Mouse (Mus musculus) lung, embryonic 14.5 days (tissue): ENCODE data around the gene Fcgr2b. TPM values are rescaled to one million over a fixed set of nuclear protein-coding genes. Genes with fewer than 3 reads are reported as not detected.
"Not testable (repeated sequence)": the region's sequence is repeated elsewhere in the genome, so short reads cannot be mapped to it uniquely, and the experiment has no call there.

Source experiments
- ATAC-seq: fragments of 200-750 bp; cut with Nextera tagmentation; 2 replicates; pipeline ENCODE4 v1.8.0; 2017; ENCODE audit warnings: mild to moderate bottlenecking, moderate TSS enrichment, moderate library complexity; ENCODE audit not compliant: insufficient read depth
- DNase-seq: peaks from one replicate; pipeline ENCODE4 v3.0.0-alpha.2; 2015
- H3K27ac ChIP-seq: fragments of 300-500 bp; sonication (generic); 2 replicates; pipeline ENCODE4 v1.5.1; 2014; ENCODE audit warnings: low read depth, mild to moderate bottlenecking, moderate library complexity
- H3K27me3 ChIP-seq: fragments of 300-500 bp; sonication (generic); 2 replicates; pipeline ENCODE4 v1.6.1; 2014; ENCODE audit warnings: low read length, control low read depth; ENCODE audit not compliant: insufficient read depth
- H3K36me3 ChIP-seq: fragments of 300-500 bp; sonication (generic); 2 replicates; pipeline ENCODE4 v1.6.1; 2014; ENCODE audit warnings: control low read depth; ENCODE audit not compliant: insufficient read depth
- H3K4me1 ChIP-seq: fragments of 300-500 bp; sonication (generic); 2 replicates; pipeline ENCODE4 v1.6.1; 2014; ENCODE audit warnings: antibody characterized with exemption, control low read depth; ENCODE audit not compliant: insufficient read depth
- H3K4me2 ChIP-seq: fragments of 300-500 bp; sonication (generic); 2 replicates; pipeline ENCODE4 v1.6.1; 2014; ENCODE audit warnings: mild to moderate bottlenecking
- H3K4me3 ChIP-seq: fragments of 300-500 bp; sonication (generic); 2 replicates; pipeline ENCODE4 v1.5.1; 2014; ENCODE audit warnings: low read depth, low read length
- H3K9ac ChIP-seq: fragments of 300-500 bp; sonication (generic); 2 replicates; pipeline ENCODE4 v1.6.1; 2014
- H3K9me3 ChIP-seq: fragments of 300-500 bp; sonication (generic); 2 replicates; pipeline ENCODE4 v1.6.1; 2016; ENCODE audit warnings: low read depth, low read length, control low read depth
- CTCF ChIP-seq: IDR thresholded peaks from 2 replicates; pipeline ENCODE4 v1.5.1; 2016; ENCODE audit warnings: antibody characterized with exemption, low read depth
- whole genome bisulfite sequencing: fragments of 180-500 bp; shearing (Covaris S2); extraction: QIAGEN DNeasy Blood & Tissue Kit; methylation state at CpG from one replicate; pipeline ENCODE4 v1.1.7; 2014; 5-methylcytosine and 5-hydroxymethylcytosine counted together
- polyA plus RNA-seq: library from polyadenylated mRNA; unstranded; fragments of >200 nt; fragmentation: Nextera tagmentation; extraction: Ambion mirVana; gene quantifications from 2 replicates; pipeline ENCODE4 v1.2.1, GENCODE M21; 2014

Gene Fcgr2b
- polyA plus RNA-seq, 1 experiment from 2014 or later = 2.3 TPM

DNA sequence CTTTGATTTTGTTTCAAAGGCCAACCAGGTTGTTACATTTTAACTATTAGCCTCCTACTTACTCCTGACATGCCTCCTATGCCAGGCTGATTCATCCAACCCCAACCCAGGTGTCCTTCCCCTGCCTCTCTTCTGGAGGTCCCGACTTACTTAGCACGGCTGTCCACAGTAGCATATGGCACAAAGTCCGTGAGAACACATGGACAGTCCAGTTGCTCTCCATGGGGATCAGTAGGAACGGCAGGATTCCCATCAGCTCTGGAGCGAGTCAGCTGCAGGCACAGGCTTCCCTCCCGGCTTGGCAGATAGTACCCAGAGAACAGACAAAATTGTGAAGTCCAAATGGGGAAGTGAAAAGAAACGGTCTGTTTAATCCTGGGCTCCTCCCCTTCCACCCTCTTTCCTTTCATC lies 591 bp downstream of the Fcgr2b start:
- ATAC-seq (no peak), DNase-seq (no peak)
- no peaks in the 10 kb centered on the region for H3K9me3 ChIP-seq
- no peaks in the 10 kb centered on the region for H3K4me1 ChIP-seq
- no peak overlapping the region for H3K4me3 ChIP-seq
- WGBS = 59% methylated on average over 7 of the region's 7 CpGs
- H3K27me3 ChIP-seq = no peaks in the 10 kb centered on the region
- H3K4me2 ChIP-seq = no peak overlapping the region
- TF ChIP-seq CTCF = no peak
- no peak overlapping the region for H3K27ac ChIP-seq
- H3K36me3 ChIP-seq = no peaks in the 10 kb centered on the region
- no peak overlapping the region for H3K9ac ChIP-seq

DNA sequence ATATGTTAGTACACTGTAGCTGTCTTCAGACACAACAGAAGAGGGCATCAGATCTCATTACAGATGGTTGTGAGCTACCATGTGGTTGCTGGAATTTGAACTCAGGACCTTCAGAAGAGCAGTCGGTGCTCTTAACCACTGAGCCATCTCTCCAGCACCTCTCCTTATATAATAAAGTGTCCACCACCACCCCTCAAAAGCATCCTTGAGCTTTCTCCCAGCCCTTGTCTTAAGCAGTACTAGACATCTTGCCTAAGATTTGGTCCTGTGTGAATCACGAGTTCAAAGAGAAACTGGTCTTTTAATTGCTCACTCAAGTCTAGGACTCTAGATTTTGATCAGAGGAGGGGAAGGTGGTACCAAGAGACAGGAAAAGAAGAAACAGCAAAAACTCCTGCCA lies 997 bp downstream of the Fcgr2b start:
- H3K36me3 ChIP-seq, DNase-seq, H3K4me3 ChIP-seq, H3K27me3 ChIP-seq, H3K4me2 ChIP-seq, ATAC-seq, H3K9me3 ChIP-seq, H3K27ac ChIP-seq, H3K9ac ChIP-seq, H3K4me1 ChIP-seq: not testable (repeated sequence)
- 75% methylated on average over 2 of the region's 2 CpGs for WGBS

DNA sequence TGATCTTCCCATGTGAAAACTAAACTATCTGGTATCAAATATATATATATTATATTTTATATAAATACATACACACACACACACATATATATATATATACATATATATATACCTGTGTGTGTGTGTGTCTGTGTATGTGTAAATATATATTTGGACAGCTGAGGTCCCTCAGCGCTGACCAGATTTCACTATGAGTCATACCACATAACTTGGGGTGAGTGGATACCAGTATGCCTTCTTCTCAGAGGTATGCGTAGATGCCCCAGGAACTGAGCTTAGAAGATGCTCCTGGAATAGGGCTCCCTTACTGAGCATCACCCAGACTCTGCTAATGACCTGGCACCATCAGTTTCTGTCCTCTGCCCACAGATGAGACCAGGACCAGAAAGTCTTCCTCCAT lies 1.6 kb downstream of the Fcgr2b start:
- Histone ChIP-seq H3K9ac (no peak overlapping the region), H3K9me3 (no peaks in the 10 kb centered on the region), H3K27me3 (no peaks in the 10 kb centered on the region), H3K4me2 (no peak overlapping the region), H3K36me3 (no peaks in the 10 kb centered on the region), H3K27ac (no peak overlapping the region), H3K4me3 (no peak overlapping the region), H3K4me1 (no peaks in the 10 kb centered on the region)
- no peak for TF ChIP-seq CTCF
- 87% methylated on average over 2 of the region's 2 CpGs for WGBS
- ATAC-seq = no peak
- DNase-seq = no peak

DNA sequence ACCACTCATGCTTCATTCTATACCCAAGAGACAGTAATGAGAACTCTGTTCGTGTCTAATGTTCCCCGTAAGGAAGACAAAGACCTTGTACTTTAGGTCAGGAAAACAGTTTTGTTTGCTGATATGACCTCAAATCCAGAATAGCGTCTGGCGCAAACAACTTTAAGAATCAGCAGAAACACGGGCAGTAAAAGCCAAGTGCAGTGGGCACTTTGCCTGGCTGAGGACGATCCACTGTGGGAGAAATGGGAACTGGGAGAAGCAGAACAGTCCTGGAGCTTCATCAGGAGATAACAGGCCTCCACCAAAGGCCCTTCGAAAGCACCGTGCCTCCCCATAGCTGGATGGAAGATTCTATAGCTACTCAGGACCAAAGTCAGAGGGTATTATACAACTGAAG lies 2.2 kb downstream of the Fcgr2b start:
- WGBS = 84% methylated on average over 8 of the region's 8 CpGs
- no peak for DNase-seq

DNA sequence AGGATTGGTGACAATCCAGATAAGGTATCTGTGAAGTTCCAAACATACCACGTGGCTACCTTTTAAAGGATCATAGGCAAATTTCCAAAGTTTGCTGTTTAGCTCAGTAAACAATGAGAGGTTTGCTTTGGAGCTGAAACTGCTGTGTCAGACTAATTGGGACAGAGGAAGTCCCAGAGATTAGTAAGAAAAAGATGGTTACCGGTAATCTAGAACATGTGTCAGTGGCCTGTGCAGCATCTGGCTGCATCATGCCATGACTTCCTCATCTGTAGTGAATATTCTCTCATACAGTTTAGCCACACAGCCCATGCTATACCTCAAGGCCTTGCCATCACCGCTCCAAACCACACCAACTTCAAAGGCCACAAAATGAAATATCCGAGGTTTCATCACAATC lies 3.4 kb downstream of the Fcgr2b start:
- 75% methylated on average over 4 of the region's 4 CpGs for WGBS
- no peak overlapping the region for H3K4me2 ChIP-seq
- no peaks in the 10 kb centered on the region for H3K36me3 ChIP-seq
- TF ChIP-seq CTCF = no peak
- H3K9me3 ChIP-seq = no peaks in the 10 kb centered on the region
- no peak for DNase-seq
- no peaks in the 10 kb centered on the region for H3K4me1 ChIP-seq
- ATAC-seq = no peak
- H3K4me3 ChIP-seq = no peak overlapping the region
- H3K27me3 ChIP-seq = no peaks in the 10 kb centered on the region
- no peak overlapping the region for H3K27ac ChIP-seq
- H3K9ac ChIP-seq = no peak overlapping the region

More for the DNA sequence above, 2.2 kb downstream of the Fcgr2b start:
- Histone ChIP-seq H3K9ac (no peak overlapping the region), H3K9me3 (no peaks in the 10 kb centered on the region), H3K36me3 (no peaks in the 10 kb centered on the region), H3K27me3 (no peaks in the 10 kb centered on the region), H3K27ac (no peak overlapping the region), H3K4me1 (no peaks in the 10 kb centered on the region), H3K4me3 (no peak overlapping the region), H3K4me2 (no peak overlapping the region)
- ATAC-seq = no peak
- no peak for TF ChIP-seq CTCF

DNA sequence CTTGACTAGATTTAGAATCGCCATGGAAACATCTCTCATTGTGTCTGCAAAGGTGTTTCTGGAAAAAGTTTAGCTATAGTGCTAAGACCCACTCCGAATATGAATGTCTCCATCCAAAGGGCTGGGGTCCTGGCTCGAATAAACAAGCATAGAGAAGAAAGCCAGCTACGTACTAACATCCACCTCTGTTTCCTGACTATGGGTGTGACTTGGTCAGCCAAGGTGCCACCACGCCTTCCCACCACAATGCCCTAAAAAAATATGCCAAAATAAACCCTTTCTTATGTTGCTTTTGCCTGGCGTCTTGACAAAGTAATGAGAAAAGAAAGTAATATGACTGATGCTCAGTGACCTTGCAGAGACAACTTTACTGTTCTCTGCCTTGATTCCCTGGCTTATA lies 3.9 kb downstream of the Fcgr2b start:
- no peaks in the 10 kb centered on the region for H3K36me3 ChIP-seq
- H3K9me3 ChIP-seq = no peaks in the 10 kb centered on the region
- no peak overlapping the region for H3K27ac ChIP-seq
- H3K9ac ChIP-seq = no peak overlapping the region
- no peak for TF ChIP-seq CTCF
- no peak for ATAC-seq
- H3K4me2 ChIP-seq = no peak overlapping the region
- 76% methylated on average over 6 of the region's 6 CpGs for WGBS
- no peak for DNase-seq
- no peaks in the 10 kb centered on the region for H3K27me3 ChIP-seq
- no peaks in the 10 kb centered on the region for H3K4me1 ChIP-seq
- H3K4me3 ChIP-seq = no peak overlapping the region

DNA sequence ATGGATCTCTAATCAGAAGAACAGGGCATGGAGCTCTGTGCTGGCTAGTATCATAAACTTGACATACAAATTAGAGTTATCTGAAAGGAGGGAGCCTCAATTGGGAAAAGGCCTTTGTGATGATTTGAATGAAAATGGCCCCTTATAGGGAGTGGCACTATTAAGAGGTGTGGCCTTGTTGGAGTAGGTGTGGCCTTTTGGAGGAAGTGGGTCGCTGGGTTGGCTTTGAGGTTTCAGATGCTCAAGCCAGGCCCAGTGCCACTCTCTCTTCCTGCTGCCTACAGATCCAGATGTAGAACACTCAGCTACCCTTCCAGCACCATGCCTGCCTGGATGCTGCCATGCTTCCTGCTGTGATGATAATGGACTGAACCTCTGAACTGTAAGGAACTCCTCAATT lies 7.8 kb downstream of the Fcgr2b start:
- DNase-seq (no peak), ATAC-seq (no peak)
- 70% methylated on average over 1 of the region's 1 CpGs for WGBS

DNA sequence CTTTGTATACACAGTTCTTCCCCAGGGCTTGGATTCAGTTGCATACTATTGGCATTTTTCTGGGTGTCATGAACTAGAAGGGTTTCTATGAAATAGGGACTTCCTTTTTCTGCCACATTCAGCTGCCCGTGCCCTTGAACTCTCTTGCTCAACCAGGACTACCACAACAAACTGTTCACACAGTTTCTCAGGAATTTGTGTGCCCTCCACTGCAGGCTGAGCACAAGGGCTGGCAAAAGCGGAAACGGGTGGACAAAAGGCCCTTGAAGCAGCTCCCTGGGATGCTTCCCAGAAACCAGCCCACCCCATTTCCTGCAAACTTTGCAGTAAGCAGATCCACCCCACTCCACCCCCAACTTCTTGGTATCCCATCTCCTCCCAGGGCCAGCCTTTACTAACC lies 8.8 kb downstream of the Fcgr2b start:
- no peak for TF ChIP-seq CTCF
- Histone ChIP-seq H3K27ac (no peak overlapping the region), H3K36me3 (no peaks in the 10 kb centered on the region), H3K9me3 (no peaks in the 10 kb centered on the region), H3K4me3 (no peak overlapping the region), H3K9ac (no peak overlapping the region), H3K27me3 (no peaks in the 10 kb centered on the region), H3K4me2 (no peak overlapping the region), H3K4me1 (0 out of 2 replicates have a peak, but pooled peaks cover 4% of the 10 kb centered on the region)
- no peak for DNase-seq
- no peak for ATAC-seq
- WGBS = 72% methylated on average over 3 of the region's 3 CpGs

More for the DNA sequence above, 7.8 kb downstream of the Fcgr2b start:
- no peak for TF ChIP-seq CTCF
- Histone ChIP-seq H3K9ac (no peak overlapping the region), H3K27ac (no peak overlapping the region), H3K4me3 (no peak overlapping the region), H3K9me3 (no peaks in the 10 kb centered on the region), H3K4me1 (no peaks in the 10 kb centered on the region), H3K36me3 (no peaks in the 10 kb centered on the region), H3K4me2 (no peak overlapping the region), H3K27me3 (no peaks in the 10 kb centered on the region)
